Mouse (Mus musculus) heart, postnatal 0 days (tissue): Measurements from ENCODE around the gene Flnb.

Experiments
- CTCF ChIP-seq: IDR thresholded peaks from 2 replicates; pipeline ENCODE4 v1.5.1; 2016; ENCODE audit warnings: antibody characterized with exemption, control low read depth, low read depth
- EP300 ChIP-seq: IDR thresholded peaks from 2 replicates; pipeline ENCODE4 v1.6.1; 2016; ENCODE audit warnings: antibody characterized with exemption, low read depth

DNA sequence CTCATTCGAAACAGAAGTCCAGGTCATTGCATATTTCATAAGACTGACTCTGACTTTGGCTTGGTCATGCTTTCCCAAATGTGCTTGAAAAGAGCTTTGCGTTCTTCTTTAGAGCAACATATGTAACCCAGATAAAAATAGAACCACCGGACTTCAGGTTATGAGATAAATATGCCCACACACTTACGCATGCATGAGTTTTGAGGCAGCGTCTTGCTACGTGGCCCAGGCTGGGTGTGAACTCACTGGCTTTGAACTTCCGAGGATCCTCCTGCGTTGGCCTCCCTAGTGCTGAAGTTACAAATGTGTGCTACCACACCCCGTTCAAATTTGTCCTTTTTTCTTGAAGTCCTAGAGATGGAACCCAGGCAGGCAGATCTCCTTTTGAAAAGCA, 46.7 kb downstream of the Flnb start:
- TF ChIP-seq CTCF = no peak
- TF ChIP-seq EP300 = no peak
